Mouse (Mus musculus) left cerebral cortex, adult 18-20 months (tissue): ENCODE measurements around the gene Sparcl1. TPM values are rescaled to one million over a fixed set of nuclear protein-coding genes. Genes with fewer than 3 reads are reported as not detected.
A peak's percentile ranks its signal among the peaks of the same experiment; 100 is the strongest.

Experiments
- DNase-seq, 2 experiments: peaks; one replicate each; pipeline ENCODE4 v3.0.0; 2021 to 2022; ENCODE audit warnings: low spot score in 2 of 2, mixed read lengths in 1 of 2
- long read RNA-seq, 2 experiments: library from polyadenylated mRNA; stranded (forward); transcript quantifications; one replicate each; pipeline ENCODE4 v2.0.0; 2021
- total RNA-seq, 2 experiments: library from RNA; stranded (reverse); gene quantifications; 2 replicates each; pipeline ENCODE4 v1.2.3; 2021

The Sparcl1 gene
- total RNA-seq, result 1,000 to 10,000 TPM; 1,509 to 1,567 TPM
- long read RNA-seq, experiment 1, transcript Sparcl1-201 (11 exons, 2,759 nt), result major isoform, 1,928 of 2,269 reads
- long read RNA-seq, experiment 1, partial matches to known transcripts, result 260 of 2,269 reads
- long read RNA-seq, experiment 1, other reads (novel, unspliced or antisense), result 81 of 2,269 reads
- long read RNA-seq, experiment 2, transcript Sparcl1-201 (11 exons, 2,759 nt), result major isoform, 1,382 of 1,607 reads
- long read RNA-seq, experiment 2, partial matches to known transcripts, result 167 of 1,607 reads
- long read RNA-seq, experiment 2, other reads (novel, unspliced or antisense), result 58 of 1,607 reads

GRCm38 (mm10) chr5:104113491-104114172 is at the start of gene Sparcl1:
Sparcl1 (minus strand) TSS chr5:104113733.
- DNase-seq, result peak; percentile 46 to 69

GRCm38 (mm10) chr5:104161390-104161789 is 47.9 kb upstream of the Sparcl1 start:
- DNase-seq, result no peak

- DNase-seq, result no peak
Observed at GRCm38 (mm10) chr5:104160581-104160980, 47.0 kb upstream of the Sparcl1 start.

- peak; percentile 43 to 61 for DNase-seq
Observed at GRCm38 (mm10) chr5:104158332-104159052, 45.0 kb upstream of the Sparcl1 start.

- no peak for DNase-seq
Observed at GRCm38 (mm10) chr5:104157701-104158100, 44.2 kb upstream of the Sparcl1 start.

- DNase-seq, result no peak
Observed at GRCm38 (mm10) chr5:104150196-104150595, 36.7 kb upstream of the Sparcl1 start.

- no peak for DNase-seq
Observed at GRCm38 (mm10) chr5:104149349-104149748, 35.8 kb upstream of the Sparcl1 start.

GRCm38 (mm10) chr5:104144057-104144456 is 30.5 kb upstream of the Sparcl1 start:
- DNase-seq, result no peak

GRCm38 (mm10) chr5:104141067-104141466 is 27.5 kb upstream of the Sparcl1 start:
- no peak for DNase-seq

- no peak for DNase-seq
Observed at GRCm38 (mm10) chr5:104137920-104138541, 24.5 kb upstream of the Sparcl1 start.

GRCm38 (mm10) chr5:104133752-104134151 is 20.2 kb upstream of the Sparcl1 start:
- peak in 1 of 2 experiments; percentile 25 for DNase-seq

- peak in 1 of 2 experiments; percentile 38 for DNase-seq
Observed at GRCm38 (mm10) chr5:104131544-104131943, 18.0 kb upstream of the Sparcl1 start.

- no peak for DNase-seq
Observed at GRCm38 (mm10) chr5:104130891-104131290, 17.4 kb upstream of the Sparcl1 start.

GRCm38 (mm10) chr5:104128281-104129031 is 14.9 kb upstream of the Sparcl1 start:
- DNase-seq, result no peak

- no peak for DNase-seq
Observed at GRCm38 (mm10) chr5:104127351-104127750, 13.8 kb upstream of the Sparcl1 start.

- DNase-seq, result peak in 1 of 2 experiments; percentile 27
Observed at GRCm38 (mm10) chr5:104126561-104127320, 13.2 kb upstream of the Sparcl1 start.

- no peak for DNase-seq
Observed at GRCm38 (mm10) chr5:104124016-104124658, 10.6 kb upstream of the Sparcl1 start.

- no peak for DNase-seq
Observed at GRCm38 (mm10) chr5:104115890-104116289, 2.4 kb upstream of the Sparcl1 start.

- peak in 1 of 2 experiments; percentile 43 for DNase-seq
Observed at GRCm38 (mm10) chr5:104115118-104115517, 1.6 kb upstream of the Sparcl1 start.
